Mouse (Mus musculus): ENCODE results near the gene Rtf1.
"Not testable (repeated sequence)": the region's sequence is repeated elsewhere in the genome, so short reads cannot be mapped to it uniquely, and the experiment has no call there.

Rtf1 gene

GRCm38 (mm10) chr2:119674525-119675214 lies at the start of gene Rtf1:
Gene Rtf1, plus strand, starts transcription at chr2:119675068.
- DNase-seq (ENCODE audit: low read depth in 1 of 2, low spot score in 2 of 2) = peak; percentile 60 to 88

- no peak for DNase-seq (ENCODE audit: low read depth in 1 of 2, low spot score in 2 of 2)
Measured at GRCm38 (mm10) chr2:119636781-119637180, 38.1 kb upstream of the Rtf1 start.

- DNase-seq (ENCODE audit: low read depth in 1 of 2, low spot score in 2 of 2) = no peak
Measured at GRCm38 (mm10) chr2:119641214-119641912, 33.5 kb upstream of the Rtf1 start.

GRCm38 (mm10) chr2:119644254-119644653 lies 30.6 kb upstream of the Rtf1 start:
- no peak for DNase-seq (ENCODE audit: low read depth in 1 of 2, low spot score in 2 of 2)

- peak; percentile 35 to 44 for DNase-seq (ENCODE audit: low read depth in 1 of 2, low spot score in 2 of 2)
Measured at GRCm38 (mm10) chr2:119662220-119663182, 12.4 kb upstream of the Rtf1 start, which contains the start of gene Ndufaf1. Gene Ndufaf1, minus strand, starts transcription at chr2:119662827.

- DNase-seq (ENCODE audit: low read depth in 1 of 2, low spot score in 2 of 2) = not testable (repeated sequence)
Measured at GRCm38 (mm10) chr2:119665744-119666143, 9.1 kb upstream of the Rtf1 start.

GRCm38 (mm10) chr2:119669010-119669409 lies 5.9 kb upstream of the Rtf1 start:
- DNase-seq (ENCODE audit: low read depth in 1 of 2, low spot score in 2 of 2) = no peak

GRCm38 (mm10) chr2:119675215-119675784 lies 432 bp downstream of the Rtf1 start:
- DNase-seq (ENCODE audit: low read depth in 1 of 2, low spot score in 2 of 2) = no peak

- no peak for DNase-seq (ENCODE audit: low read depth in 1 of 2, low spot score in 2 of 2)
Measured at GRCm38 (mm10) chr2:119675831-119676230, 963 bp downstream of the Rtf1 start.

- no peak for DNase-seq (ENCODE audit: low read depth in 1 of 2, low spot score in 2 of 2)
Measured at GRCm38 (mm10) chr2:119683706-119684105, 8.8 kb downstream of the Rtf1 start.

- DNase-seq (ENCODE audit: low read depth in 1 of 2, low spot score in 2 of 2) = no peak
Measured at GRCm38 (mm10) chr2:119692003-119692701, 17.3 kb downstream of the Rtf1 start.

- DNase-seq (ENCODE audit: low read depth in 1 of 2, low spot score in 2 of 2) = no peak
Measured at GRCm38 (mm10) chr2:119694826-119695225, 20.0 kb downstream of the Rtf1 start.

GRCm38 (mm10) chr2:119696111-119696510 lies 21.2 kb downstream of the Rtf1 start:
- no peak for DNase-seq (ENCODE audit: low read depth in 1 of 2, low spot score in 2 of 2)

GRCm38 (mm10) chr2:119698472-119698871 lies 23.6 kb downstream of the Rtf1 start:
- DNase-seq (ENCODE audit: low read depth in 1 of 2, low spot score in 2 of 2) = no peak

GRCm38 (mm10) chr2:119699962-119700361 lies 25.1 kb downstream of the Rtf1 start:
- no peak for DNase-seq (ENCODE audit: low read depth in 1 of 2, low spot score in 2 of 2)

- no peak for DNase-seq (ENCODE audit: low read depth in 1 of 2, low spot score in 2 of 2)
Measured at GRCm38 (mm10) chr2:119703171-119703570, 28.3 kb downstream of the Rtf1 start.

GRCm38 (mm10) chr2:119707676-119708075 lies 32.8 kb downstream of the Rtf1 start:
- DNase-seq (ENCODE audit: low read depth in 1 of 2, low spot score in 2 of 2) = no peak

- DNase-seq (ENCODE audit: low read depth in 1 of 2, low spot score in 2 of 2) = no peak
Measured at GRCm38 (mm10) chr2:119710011-119710410, 35.1 kb downstream of the Rtf1 start.

GRCm38 (mm10) chr2:119715868-119716267 lies 41.0 kb downstream of the Rtf1 start:
- not testable (repeated sequence) for DNase-seq (ENCODE audit: low read depth in 1 of 2, low spot score in 2 of 2)

GRCm38 (mm10) chr2:119721070-119721469 lies 46.2 kb downstream of the Rtf1 start:
- no peak for DNase-seq (ENCODE audit: low read depth in 1 of 2, low spot score in 2 of 2)
